Mouse (Mus musculus) embryonic fibroblast, embryonic 13.5 days (primary cell): Measurements from ENCODE around the gene Ablim1. TPM values are rescaled to one million over a fixed set of nuclear protein-coding genes. Genes with fewer than 3 reads are reported as not detected.
A peak's percentile ranks its signal among the peaks of the same experiment; 100 is the strongest.

Experiments
- H3K27ac ChIP-seq: 2 replicates; pipeline ENCODE4 v1.5.1; 2012; ENCODE audit warnings: low read length, control low read depth, inconsistent platforms; ENCODE audit not compliant: insufficient read depth
- H3K4me1 ChIP-seq: 2 replicates; pipeline ENCODE4 v1.6.1; 2011; ENCODE audit warnings: low read length; ENCODE audit not compliant: control insufficient read depth, insufficient read depth
- H3K4me3 ChIP-seq: 2 replicates; pipeline ENCODE4 v1.5.1; 2011; ENCODE audit warnings: mild to moderate bottlenecking, control low read depth, low read length; ENCODE audit not compliant: insufficient read depth
- CTCF ChIP-seq: IDR thresholded peaks from 2 replicates; pipeline ENCODE4 v1.5.1; 2011; ENCODE audit warnings: mild to moderate bottlenecking, control low read depth, low read length, moderate library complexity, borderline replicate concordance; ENCODE audit not compliant: insufficient read depth
- POLR2A ChIP-seq: IDR thresholded peaks from 2 replicates; pipeline ENCODE4 v1.6.1; 2011; ENCODE audit warnings: low read depth, mild to moderate bottlenecking, control low read depth, low read length, moderate library complexity
- polyA plus RNA-seq: library from polyadenylated mRNA; stranded (reverse); fragments of >200 nt; gene quantifications from 2 replicates; pipeline ENCODE4 v1.2.4, GENCODE M21; 2011; ENCODE audit warnings: low read depth; ENCODE audit not compliant: missing spikeins, insufficient read length

Ablim1 gene
- polyA plus RNA-seq, 1 experiment, result 24.0 TPM

- Histone ChIP-seq H3K27ac (no peak overlapping the region), H3K4me1 (no peaks in the 10 kb centered on the region), H3K4me3 (no peak overlapping the region)
- TF ChIP-seq POLR2A (no peak), CTCF (no peak)
These were observed 14.1 kb upstream of the Ablim1 start for GRCm38 (mm10) chr19:57328792-57329191.

GRCm38 (mm10) chr19:57328269-57328668, 13.6 kb upstream of the Ablim1 start:
- Histone ChIP-seq H3K4me3 (no peak overlapping the region), H3K4me1 (no peaks in the 10 kb centered on the region), H3K27ac (no peak overlapping the region)
- TF ChIP-seq POLR2A (no peak), CTCF (no peak)

DNA sequence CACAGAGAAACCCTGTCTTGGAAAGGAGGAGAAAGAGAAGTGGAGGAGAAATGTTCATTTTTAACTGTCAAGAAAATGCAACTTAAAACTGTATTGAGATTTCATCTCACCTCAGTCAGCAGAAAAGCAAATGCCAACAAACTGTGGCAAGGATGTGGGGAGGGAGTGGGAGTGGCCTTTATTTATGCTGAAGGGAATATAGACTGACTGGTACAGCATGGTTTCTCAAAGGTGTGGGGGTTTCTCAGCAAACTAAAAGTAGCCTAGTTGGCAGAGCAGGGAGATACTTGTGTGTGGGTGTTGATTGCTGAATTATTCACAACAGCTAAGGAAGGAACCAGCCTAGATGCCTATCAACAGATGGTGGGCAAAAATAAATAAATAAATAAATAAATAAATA, 13.0 kb upstream of the Ablim1 start:
- TF ChIP-seq POLR2A (no peak), CTCF (no peak)
- Histone ChIP-seq H3K4me1 (no peaks in the 10 kb centered on the region), H3K27ac (no peak overlapping the region), H3K4me3 (no peak overlapping the region)

DNA sequence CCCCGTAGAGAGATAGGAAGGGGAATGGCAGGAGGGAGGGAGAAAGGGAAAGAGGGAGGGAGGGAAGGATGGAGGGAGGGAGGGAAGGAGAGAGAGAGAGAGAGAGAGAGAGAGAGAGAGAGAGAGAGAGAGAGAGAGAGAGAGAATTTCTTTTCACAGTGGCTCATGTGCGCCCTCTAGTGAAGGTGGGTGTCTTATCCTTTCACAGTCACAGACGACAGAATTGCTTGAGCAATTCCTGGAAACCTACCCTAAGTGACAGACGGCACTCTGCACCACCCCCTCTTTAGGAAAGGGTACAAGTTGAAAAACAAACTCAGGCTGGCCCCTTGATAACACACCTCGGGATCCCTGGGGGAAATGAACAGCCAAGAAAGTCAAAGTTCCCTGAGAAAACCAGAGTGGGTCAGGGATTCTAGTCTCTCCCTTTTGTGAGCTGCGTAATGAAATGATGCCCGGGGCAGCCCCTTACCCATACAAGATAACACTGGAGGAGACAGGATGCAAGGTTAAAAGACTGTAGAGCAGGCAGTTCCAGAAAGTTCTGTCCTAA, 11.1 kb upstream of the Ablim1 start:
- Histone ChIP-seq H3K4me3 (no peak overlapping the region), H3K27ac (no peak overlapping the region), H3K4me1 (no peaks in the 10 kb centered on the region)
- no peak for TF ChIP-seq CTCF
- no peak for TF ChIP-seq POLR2A

DNA sequence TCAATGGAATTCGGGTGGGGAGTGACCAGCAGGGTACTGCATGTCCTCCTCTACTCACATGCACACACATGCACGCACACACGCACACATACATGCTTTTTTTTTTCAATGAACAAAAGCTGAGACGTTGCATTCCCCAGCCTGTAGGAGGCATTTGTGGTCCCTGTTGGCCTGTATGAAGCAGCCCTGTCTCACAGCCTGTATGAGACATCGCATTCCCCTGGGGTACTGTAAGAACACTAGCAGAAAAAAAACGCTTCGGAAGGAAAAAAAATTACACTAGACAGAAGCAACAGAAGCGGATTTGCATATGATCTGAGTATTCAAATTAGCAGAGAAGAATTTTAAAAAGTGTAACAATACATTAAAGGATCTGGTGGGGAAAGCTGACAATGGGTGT, 8.4 kb upstream of the Ablim1 start:
- no peaks in the 10 kb centered on the region for H3K4me1 ChIP-seq
- no peak for TF ChIP-seq CTCF
- no peak for TF ChIP-seq POLR2A
- no peak overlapping the region for H3K4me3 ChIP-seq
- H3K27ac ChIP-seq, result no peak overlapping the region

GRCm38 (mm10) chr19:57322491-57322890, 7.8 kb upstream of the Ablim1 start:
- Histone ChIP-seq H3K27ac (no peak overlapping the region), H3K4me1 (no peaks in the 10 kb centered on the region), H3K4me3 (no peak overlapping the region)
- no peak for TF ChIP-seq POLR2A
- no peak for TF ChIP-seq CTCF

- H3K27ac ChIP-seq, result no peak overlapping the region
- no peak overlapping the region for H3K4me3 ChIP-seq
- TF ChIP-seq CTCF (no peak), POLR2A (no peak)
- peaks cover 1% of the 10 kb centered on the region for H3K4me1 ChIP-seq
These were observed 7.1 kb upstream of the Ablim1 start for GRCm38 (mm10) chr19:57321839-57322238.

- Histone ChIP-seq H3K27ac (no peak overlapping the region), H3K4me3 (no peak overlapping the region), H3K4me1 (peaks cover 2% of the 10 kb centered on the region)
- no peak for TF ChIP-seq POLR2A
- TF ChIP-seq CTCF, result no peak
These were observed 6.1 kb upstream of the Ablim1 start for GRCm38 (mm10) chr19:57320656-57321382.

DNA sequence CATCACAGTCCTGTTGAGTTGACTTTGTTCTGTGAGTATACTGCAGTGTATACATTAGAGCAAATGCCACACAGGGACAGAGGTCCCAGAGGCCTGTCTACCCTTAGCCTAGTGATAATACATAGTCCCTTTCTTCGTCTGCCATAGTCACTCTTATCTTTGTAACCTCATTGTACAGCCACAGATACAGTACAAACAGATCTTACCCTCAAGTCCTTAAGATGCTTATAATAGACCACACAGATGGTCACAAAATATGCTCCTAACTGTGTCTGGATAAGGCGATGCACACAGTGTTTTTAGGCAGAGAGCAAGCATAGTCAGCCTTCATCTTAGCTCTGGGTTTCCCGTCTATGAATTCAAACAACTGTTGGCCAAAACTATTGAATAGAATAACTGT, 1.9 kb upstream of the Ablim1 start:
- TF ChIP-seq POLR2A, result no peak
- no peak for TF ChIP-seq CTCF
- Histone ChIP-seq H3K27ac (no peak overlapping the region), H3K4me3 (no peak overlapping the region), H3K4me1 (peaks cover 4% of the 10 kb centered on the region)

DNA sequence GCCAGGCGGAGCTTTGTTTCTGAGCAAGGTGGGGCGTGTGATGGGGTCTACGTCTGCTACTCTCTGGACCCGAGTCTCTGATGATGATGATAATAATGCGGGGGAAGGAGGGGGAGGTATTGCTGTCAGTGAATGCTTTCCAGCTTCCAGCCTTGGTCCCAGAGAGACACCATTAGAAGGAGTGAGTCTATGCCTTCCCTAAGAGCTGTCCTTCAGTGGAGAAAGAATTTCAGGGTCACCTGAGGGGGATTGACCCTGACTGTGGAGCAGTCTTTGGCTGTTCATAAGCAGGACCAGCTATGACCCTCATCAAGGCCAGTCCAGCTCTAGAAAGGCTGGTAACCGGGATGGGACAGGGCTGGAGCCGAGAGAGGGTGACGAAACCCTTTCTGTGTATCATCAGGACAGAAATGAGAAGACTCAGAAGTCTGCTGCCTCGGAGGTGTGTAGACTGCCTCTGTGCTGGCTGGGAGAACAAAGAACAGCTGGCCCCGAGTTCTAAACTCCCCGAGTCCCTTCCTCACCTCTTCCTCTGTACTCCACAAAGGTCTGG, 370 bp upstream of the Ablim1 start:
- TF ChIP-seq CTCF, result no peak
- TF ChIP-seq POLR2A, result no peak
- H3K4me1 ChIP-seq, result peaks cover 4% of the 10 kb centered on the region

GRCm38 (mm10) chr19:57313891-57314345, 801 bp downstream of the Ablim1 start:
- peaks cover 4% of the 10 kb centered on the region for H3K4me1 ChIP-seq
- no peak overlapping the region for H3K27ac ChIP-seq
- H3K4me3 ChIP-seq, result no peak overlapping the region
- TF ChIP-seq CTCF, result no peak
- TF ChIP-seq POLR2A, result no peak

More for the DNA sequence above, 370 bp upstream of the Ablim1 start:
- peak overlapping the region; percentile 29 for H3K4me3 ChIP-seq
- H3K27ac ChIP-seq, result no peak overlapping the region
